Mouse (Mus musculus): ENCODE data around the gene Tmem231.
A peak's percentile ranks its signal among the peaks of the same experiment; 100 is the strongest.

DNA sequence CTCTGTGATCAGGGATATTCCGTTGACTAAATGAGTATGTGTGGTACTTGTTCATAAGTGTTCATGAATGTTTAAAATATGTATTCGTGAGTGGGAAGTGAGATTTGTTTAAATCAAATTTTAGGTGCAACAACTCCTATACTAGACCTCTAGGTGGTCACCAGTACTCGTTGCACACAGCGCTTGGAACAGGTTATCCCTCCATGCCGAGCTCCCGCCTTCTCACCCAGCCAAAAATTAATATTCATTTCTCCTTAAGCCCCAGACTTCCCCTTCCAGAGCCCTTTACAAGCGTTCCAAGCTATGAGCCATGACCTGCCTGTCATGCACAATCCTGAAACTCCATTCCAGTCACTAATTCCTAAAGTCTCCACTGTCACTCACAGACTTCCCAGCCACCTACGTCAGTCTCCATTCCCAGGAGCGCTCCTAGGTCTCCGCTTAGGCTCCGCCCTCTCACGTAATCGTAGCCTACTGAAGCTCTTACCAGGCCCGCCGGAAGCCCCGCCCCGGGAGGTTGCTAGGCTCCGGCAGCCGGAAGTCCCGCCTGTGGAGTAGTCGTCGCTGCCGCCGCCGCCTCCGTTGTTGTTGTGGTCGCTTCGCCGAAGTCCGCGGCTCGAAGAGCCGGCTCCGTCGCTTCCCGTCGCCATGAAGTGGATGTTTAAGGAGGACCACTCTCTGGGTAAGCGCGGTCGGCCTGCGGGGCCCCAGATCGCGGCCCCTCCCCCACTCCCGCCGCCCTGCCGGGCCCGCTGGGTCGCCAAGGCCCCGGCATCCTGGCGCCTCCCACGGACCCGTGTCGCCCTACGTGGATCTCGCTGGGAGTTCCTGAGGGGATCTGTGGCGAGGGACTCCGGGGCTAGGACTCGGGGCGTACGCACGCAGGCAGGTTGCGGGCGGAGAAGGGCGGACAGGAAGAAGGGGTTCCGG is 6.8 kb upstream of the Tmem231 start, which contains the start of gene Gabarapl2:
- TF ChIP-seq CTCF (IDR thresholded peaks at IDR 0.05; ENCODE audit: insufficient read depth, low read length), result no peak
- peak; percentile 47; the same call in 1 of the 2 replicates for TF ChIP-seq POLR2A (IDR thresholded peaks at IDR 0.05; ENCODE audit: borderline replicate concordance, extremely low read depth, low read depth, low read length)
